Mouse (Mus musculus) right cerebral cortex, adult 18-20 months (tissue): ENCODE data around the gene Rtkn.

Experiments
- DNase-seq: peaks from one replicate; pipeline ENCODE4 v3.0.0; 2022; ENCODE audit warnings: mixed read lengths

Rtkn gene

GRCm38 (mm10) chr6:83134951-83135513, at the start of gene Rtkn:
Gene Rtkn (plus strand): TSS chr6:83135463.
- DNase-seq, result no peak

- no peak for DNase-seq
Measured at GRCm38 (mm10) chr6:83086121-83087035, 48.9 kb upstream of the Rtkn start, which contains the start of gene Lbx2. Gene Lbx2 (plus strand): TSS chr6:83086367.

- no peak for DNase-seq
Measured at GRCm38 (mm10) chr6:83087205-83087925, 47.9 kb upstream of the Rtkn start.

- DNase-seq, result no peak
Measured at GRCm38 (mm10) chr6:83087926-83088260, 47.4 kb upstream of the Rtkn start.

- no peak for DNase-seq
Measured at GRCm38 (mm10) chr6:83092416-83093127, 42.7 kb upstream of the Rtkn start.

- no peak for DNase-seq
Measured at GRCm38 (mm10) chr6:83095968-83096367, 39.3 kb upstream of the Rtkn start.

GRCm38 (mm10) chr6:83098411-83098810, 36.9 kb upstream of the Rtkn start:
- DNase-seq, result no peak

GRCm38 (mm10) chr6:83101316-83101687, 34.0 kb upstream of the Rtkn start, which contains the start of the genes Ccdc142 and Gm42688:
Gene Ccdc142 (plus strand): TSS chr6:83101601.
Gene Gm42688 (plus strand): TSS chr6:83101617.
- DNase-seq, result peak; percentile 92

GRCm38 (mm10) chr6:83101688-83102556, 33.3 kb upstream of the Rtkn start:
- DNase-seq, result peak; percentile 59

GRCm38 (mm10) chr6:83103130-83103650, 32.1 kb upstream of the Rtkn start:
- DNase-seq, result no peak

GRCm38 (mm10) chr6:83104158-83104557, 31.1 kb upstream of the Rtkn start:
- DNase-seq, result no peak

- DNase-seq, result peak; percentile 63
Measured at GRCm38 (mm10) chr6:83107566-83108400, 27.5 kb upstream of the Rtkn start.

GRCm38 (mm10) chr6:83108762-83109668, 26.2 kb upstream of the Rtkn start, which contains the start of gene Mrpl53:
Gene Mrpl53 (plus strand): TSS chr6:83109040.
- peak; percentile 81 for DNase-seq

GRCm38 (mm10) chr6:83111510-83112136, 23.6 kb upstream of the Rtkn start:
- no peak for DNase-seq

- DNase-seq, result peak; percentile 94
Measured at GRCm38 (mm10) chr6:83115011-83115671, 20.1 kb upstream of the Rtkn start, which contains the start of gene Mogs. Gene Mogs (plus strand): TSS chr6:83115496.

- no peak for DNase-seq
Measured at GRCm38 (mm10) chr6:83115682-83116372, 19.4 kb upstream of the Rtkn start.

- DNase-seq, result no peak
Measured at GRCm38 (mm10) chr6:83116373-83117164, 18.7 kb upstream of the Rtkn start.
